8 mouse cellular contexts compared by ENCODE assay signal in genomic region chr9:59656635-59657617, GRCm38 (mm10). TPM values are rescaled to one million over a fixed set of nuclear protein-coding genes. Genes with fewer than 3 reads are reported as not detected.
DNase-seq lines count a peak whose midpoint lies in the region; ATAC-seq and TF ChIP-seq lines count a peak whose summit lies in the region.

No protein-coding gene starts in this region.

- H3K36me3 ChIP-seq in hindbrain, embryonic 16.5 days (ENCODE audit: control insufficient read depth, insufficient read depth, low read length), result peaks cover 2% of the 10 kb centered on the region; the same call in 1 of the 2 replicates

- intact Hi-C loops in left cerebral cortex, adult 2 months (cut with DNase I), result loop anchor here (1.0 to 5.0 kb wide), 4 partner anchors 23 to 170 kb away; partner anchors contain the start of genes Arih1, Gramd2, Myo9a and Parp6

- peaks cover 34% of the 10 kb centered on the region for H3K4me1 ChIP-seq in hindbrain, embryonic 16.5 days (ENCODE audit: control insufficient read depth, insufficient read depth, low read depth, low read length)

- H3K9me3 ChIP-seq in hindbrain, embryonic 16.5 days (ENCODE audit: control insufficient read depth, low read length), result no peaks in the 10 kb centered on the region

- peak; percentile 63 for DNase-seq in T-cell, adult 2 months (ENCODE audit: low spot score)
- DNase-seq in cerebellum, postnatal 25 days, result peak; percentile 85 to 96
- peak; percentile 72 for DNase-seq in gastrocnemius, adult 18-20 months (ENCODE audit: low spot score)
- peak; percentile 79 to 84 for DNase-seq in left cerebral cortex, adult 2 months (ENCODE audit: extremely low spot score in 1 of 2, low spot score in 2 of 2)
- peak; percentile 84 for DNase-seq in retina, postnatal 7 days (ENCODE audit: low read depth, low spot score)
- peak; percentile 63 to 80 for DNase-seq in urinary bladder, postnatal 4 days (ENCODE audit: low spot score in 2 of 2)

- H3K27me3 ChIP-seq in hindbrain, embryonic 16.5 days (replicated peaks; ENCODE audit: control insufficient read depth, insufficient read depth, low read length), result no peaks in the 10 kb centered on the region

- peak; percentile 74 for ATAC-seq in hindbrain, embryonic 16.5 days
- ATAC-seq in megakaryocyte, adult 5-6 weeks (ENCODE audit: poor library complexity, severe bottlenecking), result peak; percentile 30

- TF ChIP-seq CTCF in left cerebral cortex, adult 2 months (IDR thresholded peaks at IDR 0.05), result peak; percentile 35

- peak overlapping the region; percentile 77 for H3K4me3 ChIP-seq in hindbrain, embryonic 16.5 days (ENCODE audit: low read length)
- peak overlapping the region; percentile 89 for H3K4me3 ChIP-seq in left cerebral cortex, adult 2 months

- H3K4me2 ChIP-seq in hindbrain, embryonic 16.5 days (ENCODE audit: low read length), result peak overlapping the region; percentile 75

- peak overlapping the region; percentile 90 for H3K9ac ChIP-seq in hindbrain, embryonic 16.5 days (ENCODE audit: low read depth, low read length)

- peak overlapping the region; percentile 97 for H3K27ac ChIP-seq in hindbrain, embryonic 16.5 days (ENCODE audit: low read depth, low read length)
- H3K27ac ChIP-seq in left cerebral cortex, adult 2 months, result peak overlapping the region; percentile 98

- WGBS in hindbrain, embryonic 16.5 days, result under 1% methylated on average over 62 of the region's 65 CpGs

RNA-seq across cellular contexts. Expression of gene Pkm, which starts 0.8 kb away (rescaled TPM):
- 1,000 to 10,000 TPM; 2,790 to 2,981 TPM for total RNA-seq in gastrocnemius, adult 18-20 months (2021)
- 1,087 and 1,130 TPM in 2 replicates for polyA plus RNA-seq in hindbrain, embryonic 16.5 days (2015; fragmentation: Nextera tagmentation; extraction: Ambion mirVana)
- total RNA-seq in left cerebral cortex, adult 2 months (2021), result 1,000 to 10,000 TPM; 1,277 to 1,324 TPM
- 192 and 215 TPM in 2 replicates for total RNA-seq in megakaryocyte, adult 5-6 weeks (2015)
- total RNA-seq in megakaryocyte, adult 5-6 weeks (2017), result 908 and 975 TPM in 2 replicates

RNA-seq across cellular contexts. Expression of gene Gramd2, which starts 23.0 kb away (rescaled TPM):
- total RNA-seq in gastrocnemius, adult 18-20 months (2021), result under 1 TPM in 1 of 2 experiments, not detected in 1; 0.07 TPM
- polyA plus RNA-seq in hindbrain, embryonic 16.5 days (2015; fragmentation: Nextera tagmentation; extraction: Ambion mirVana), result 5.4 and 5.6 TPM in 2 replicates
- 10 to 100 TPM in 1 of 2 experiments, 1 to 10 TPM in 1; 8.6 to 10.7 TPM for total RNA-seq in left cerebral cortex, adult 2 months (2021)
- total RNA-seq in megakaryocyte, adult 5-6 weeks (2015), result 0.58 and 0.66 TPM in 2 replicates
- total RNA-seq in megakaryocyte, adult 5-6 weeks (2017), result 0.88 and 1.3 TPM in 2 replicates

RNA-seq across cellular contexts. Expression of gene Parp6, which starts 39.8 kb away (rescaled TPM):
- 10 to 100 TPM; 24.2 to 24.7 TPM for total RNA-seq in gastrocnemius, adult 18-20 months (2021)
- 197 and 213 TPM in 2 replicates for polyA plus RNA-seq in hindbrain, embryonic 16.5 days (2015; fragmentation: Nextera tagmentation; extraction: Ambion mirVana)
- 100 to 1,000 TPM; 144 to 156 TPM for total RNA-seq in left cerebral cortex, adult 2 months (2021)
- 29.8 and 35.2 TPM in 2 replicates for total RNA-seq in megakaryocyte, adult 5-6 weeks (2015)
- 22.9 and 23.0 TPM in 2 replicates for total RNA-seq in megakaryocyte, adult 5-6 weeks (2017)

Comparison
In these comparisons a context has a peak if more than half of its experiments do, and no peak if none do; other contexts are left out.
1. Peak in every context shown above with its lines: DNase-seq, ATAC-seq, H3K4me3 ChIP-seq and H3K27ac ChIP-seq.
2. RNA of gene Gramd2, which starts 23.0 kb away (total RNA-seq): 8.6 to 10.7 TPM in left cerebral cortex, adult 2 months; 0.58 to 1.3 TPM in megakaryocyte, adult 5-6 weeks and 0.07 TPM in gastrocnemius, adult 18-20 months; every median in the first group is over 4 times any median in the second.
3. RNA of gene Parp6, which starts 39.8 kb away (total RNA-seq): 144 to 156 TPM in left cerebral cortex, adult 2 months; 22.9 to 35.2 TPM in megakaryocyte, adult 5-6 weeks and 24.2 to 24.7 TPM in gastrocnemius, adult 18-20 months; every median in the first group is over 4 times any median in the second.